Mouse (Mus musculus) liver, embryonic 15.5 days (tissue): ENCODE results near the gene Bbip1. TPM values are rescaled to one million over a fixed set of nuclear protein-coding genes. Genes with fewer than 3 reads are reported as not detected.
A peak's percentile ranks its signal among the peaks of the same experiment; 100 is the strongest.
"Not testable (repeated sequence)": the region's sequence is repeated elsewhere in the genome, so short reads cannot be mapped to it uniquely, and the experiment has no call there.

Experiments used
- ATAC-seq: fragments of 200-750 bp; cut with Nextera tagmentation; 2 replicates; pipeline ENCODE4 v1.8.0; 2017; ENCODE audit warnings: moderate number of reproducible peaks, mild to moderate bottlenecking, moderate library complexity; ENCODE audit not compliant: insufficient read depth
- H3K27ac ChIP-seq: fragments of 300-500 bp; sonication (generic); replicated peaks from 2 replicates; pipeline ENCODE4 v1.5.1; 2015; ENCODE audit warnings: mild to moderate bottlenecking, inconsistent platforms
- H3K27me3 ChIP-seq: fragments of 300-500 bp; sonication (generic); 2 replicates; pipeline ENCODE4 v1.6.1; 2015; ENCODE audit warnings: mild to moderate bottlenecking, inconsistent platforms
- H3K36me3 ChIP-seq: fragments of 300-500 bp; sonication (generic); replicated peaks from 2 replicates; pipeline ENCODE4 v1.6.1; 2015; ENCODE audit warnings: moderate library complexity, mild to moderate bottlenecking, inconsistent platforms
- H3K4me1 ChIP-seq: fragments of 300-500 bp; sonication (generic); replicated peaks from 2 replicates; pipeline ENCODE4 v1.6.1; 2015; ENCODE audit warnings: inconsistent platforms
- H3K4me2 ChIP-seq: fragments of 300-500 bp; sonication (generic); 2 replicates; pipeline ENCODE4 v1.6.1; 2015; ENCODE audit warnings: moderate library complexity, mild to moderate bottlenecking, inconsistent platforms
- H3K4me3 ChIP-seq: fragments of 300-500 bp; sonication (generic); replicated peaks from 2 replicates; pipeline ENCODE4 v1.5.1; 2015; ENCODE audit warnings: mild to moderate bottlenecking, inconsistent platforms
- H3K9ac ChIP-seq: fragments of 300-500 bp; sonication (generic); 2 replicates; pipeline ENCODE4 v1.6.1; 2015; ENCODE audit warnings: moderate library complexity, mild to moderate bottlenecking, inconsistent platforms
- H3K9me3 ChIP-seq: fragments of 300-500 bp; sonication (generic); replicated peaks from 2 replicates; pipeline ENCODE4 v1.6.1; 2016; ENCODE audit warnings: inconsistent platforms
- WGBS: fragments of 180-500 bp; shearing (Covaris S2); methylation state at CpG from one replicate; pipeline ENCODE4 v1.1.7; 2015; ENCODE audit warnings: mixed read lengths; ENCODE audit not compliant: insufficient replicate concordance; 5-methylcytosine and 5-hydroxymethylcytosine counted together
- polyA plus RNA-seq: library from polyadenylated mRNA; unstranded; fragments of >200 nt; fragmentation: Nextera tagmentation; extraction: Ambion mirVana; gene quantifications from 2 replicates; pipeline ENCODE4 v1.2.1, GENCODE M21; 2015

The Bbip1 gene
- polyA plus RNA-seq, 1 experiment from 2014 or later, result 37.6 TPM

DNA sequence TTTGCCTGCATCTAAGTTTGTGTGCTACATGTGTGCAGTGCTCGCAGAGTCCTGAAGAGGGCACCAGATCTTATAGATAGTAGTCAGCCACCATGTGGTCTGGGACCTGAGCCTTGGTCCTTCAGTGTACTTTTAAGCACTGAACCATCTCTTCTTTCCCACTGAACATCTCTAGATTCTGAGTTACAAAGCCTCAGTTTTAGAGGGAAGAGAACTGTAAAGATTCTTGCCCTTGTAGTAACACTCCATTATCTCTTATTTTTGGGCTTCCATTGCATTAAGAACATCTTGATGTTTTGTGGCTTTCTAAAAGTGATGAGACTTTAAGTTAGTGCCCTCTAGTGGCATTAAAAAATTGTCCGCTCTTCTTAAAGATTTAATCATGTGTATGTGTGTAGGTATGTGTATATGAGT is 19.1 kb downstream of the Bbip1 start:
- no peaks in the 10 kb centered on the region for H3K9me3 ChIP-seq
- no peak overlapping the region for H3K4me3 ChIP-seq
- H3K27me3 ChIP-seq, result no peaks in the 10 kb centered on the region
- H3K4me2 ChIP-seq, result no peak overlapping the region
- H3K9ac ChIP-seq, result no peak overlapping the region
- no peak for ATAC-seq
- no peaks in the 10 kb centered on the region for H3K4me1 ChIP-seq
- H3K27ac ChIP-seq, result no peak overlapping the region
- H3K36me3 ChIP-seq, result peaks cover 48% of the 10 kb centered on the region
- WGBS, result 79% methylated on average over 2 of the region's 2 CpGs

DNA sequence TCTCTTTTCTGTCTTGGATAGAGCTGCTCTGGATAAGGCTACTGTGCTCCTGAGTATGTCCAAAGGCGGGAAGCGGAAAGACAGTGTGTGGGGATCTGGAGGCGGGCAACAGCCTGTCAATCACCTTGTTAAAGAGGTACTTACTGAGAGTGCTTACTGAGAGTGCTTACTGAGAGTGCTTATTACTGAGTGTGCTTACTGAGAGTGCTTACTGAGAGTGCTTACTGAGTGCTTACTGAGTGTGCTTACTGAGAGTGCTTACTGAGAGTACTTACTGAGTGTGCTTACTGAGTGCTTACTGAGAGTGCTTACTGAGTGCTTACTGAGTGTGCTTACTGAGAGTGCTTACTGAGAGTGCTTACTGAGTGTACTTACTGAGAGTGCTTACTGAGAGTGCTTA is 22.4 kb downstream of the Bbip1 start:
- not testable (repeated sequence) for H3K9me3 ChIP-seq, H3K9ac ChIP-seq, H3K4me1 ChIP-seq, H3K27me3 ChIP-seq, H3K4me3 ChIP-seq, H3K27ac ChIP-seq, ATAC-seq, H3K4me2 ChIP-seq
- H3K36me3 ChIP-seq, result peaks cover 65% of the 10 kb centered on the region
- WGBS, result 86% methylated on average over 3 of the region's 3 CpGs

DNA sequence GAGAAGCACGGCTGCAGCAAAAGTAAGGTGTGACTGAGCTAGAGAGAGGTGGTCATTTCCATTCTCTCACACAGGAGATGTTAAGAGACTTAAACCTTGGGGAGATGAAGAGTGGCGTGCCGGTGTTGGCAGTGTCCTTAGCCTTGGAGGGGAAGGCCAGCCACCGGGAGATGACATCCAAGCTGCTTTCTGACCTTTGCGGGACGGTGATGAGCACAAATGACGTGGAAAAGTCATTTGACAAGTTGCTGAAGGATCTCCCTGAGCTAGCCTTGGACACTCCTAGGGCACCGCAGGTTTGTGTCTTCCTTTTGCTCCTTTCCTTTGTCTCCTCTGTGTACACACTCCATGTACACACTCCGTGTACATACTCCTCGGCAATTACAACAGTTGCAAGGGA is 24.9 kb downstream of the Bbip1 start:
- H3K9me3 ChIP-seq, result no peaks in the 10 kb centered on the region
- H3K27me3 ChIP-seq, result no peaks in the 10 kb centered on the region
- peaks cover 58% of the 10 kb centered on the region for H3K36me3 ChIP-seq
- no peak overlapping the region for H3K9ac ChIP-seq
- no peak overlapping the region for H3K4me3 ChIP-seq
- no peak overlapping the region for H3K4me2 ChIP-seq
- no peak for ATAC-seq
- H3K4me1 ChIP-seq, result peaks cover 4% of the 10 kb centered on the region; the same call in 1 of the 2 replicates
- WGBS, result 77% methylated on average over 10 of the region's 10 CpGs
- H3K27ac ChIP-seq, result no peak overlapping the region

DNA sequence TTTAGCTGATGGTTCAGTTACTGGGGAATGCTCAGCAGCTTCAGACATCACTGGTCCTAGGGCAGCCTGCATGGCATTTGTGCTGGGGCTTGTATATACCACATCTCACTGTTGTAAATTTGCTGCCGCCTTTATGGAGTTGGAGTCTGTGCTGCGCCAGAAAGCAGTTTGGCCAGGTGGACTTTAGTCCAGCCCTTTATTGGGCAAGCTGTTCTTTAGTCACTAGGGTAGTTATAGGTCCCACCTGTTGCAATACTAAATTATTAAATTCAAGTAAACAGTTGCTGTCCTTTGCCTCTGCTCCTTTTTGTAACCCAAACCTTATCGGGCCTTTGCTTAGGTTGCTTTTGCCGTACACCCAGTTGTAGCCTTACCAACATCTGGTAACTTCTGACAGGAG is 29.5 kb downstream of the Bbip1 start:
- ATAC-seq, result peak; percentile 40; the same call in 1 of the 2 replicates
- Histone ChIP-seq H3K4me3 (no peak overlapping the region), H3K4me2 (no peak overlapping the region), H3K9ac (no peak overlapping the region), H3K4me1 (peaks cover 4% of the 10 kb centered on the region; the same call in 1 of the 2 replicates), H3K27me3 (no peaks in the 10 kb centered on the region), H3K9me3 (no peaks in the 10 kb centered on the region), H3K27ac (no peak overlapping the region), H3K36me3 (peaks cover 59% of the 10 kb centered on the region)
- 84% methylated on average over 4 of the region's 4 CpGs for WGBS

DNA sequence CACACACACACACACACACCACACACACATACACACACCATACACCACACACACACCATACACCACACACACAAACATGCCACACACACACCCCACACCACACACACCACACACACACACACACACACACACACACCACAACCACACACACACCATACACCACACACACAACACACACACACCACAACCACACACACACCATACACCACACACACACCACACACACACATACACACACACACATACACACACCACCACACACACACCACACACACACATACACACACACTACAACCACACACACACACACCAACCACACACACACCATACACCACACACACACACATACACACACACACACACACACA is 37.7 kb downstream of the Bbip1 start:
- H3K4me1 ChIP-seq, result peaks cover 36% of the 10 kb centered on the region
- H3K4me2 ChIP-seq, H3K27ac ChIP-seq, H3K9me3 ChIP-seq, H3K4me3 ChIP-seq, H3K9ac ChIP-seq, H3K27me3 ChIP-seq, ATAC-seq, H3K36me3 ChIP-seq: not testable (repeated sequence)

GRCm38 (mm10) chr19:53906033-53906702 is 38.3 kb downstream of the Bbip1 start:
- peaks cover 42% of the 10 kb centered on the region for H3K4me1 ChIP-seq

GRCm38 (mm10) chr19:53904833-53905480 is 39.5 kb downstream of the Bbip1 start:
- WGBS, result 29% methylated on average over 7 of the region's 7 CpGs
- peaks cover 50% of the 10 kb centered on the region for H3K4me1 ChIP-seq
- peak overlapping the region; percentile 94 for H3K4me3 ChIP-seq
- H3K9ac ChIP-seq, result no peak overlapping the region; the same call in 1 of the 2 replicates
- H3K4me2 ChIP-seq, result peak overlapping the region; percentile 93
- H3K9me3 ChIP-seq, result no peaks in the 10 kb centered on the region
- no peak for ATAC-seq
- peak overlapping the region; percentile 91 for H3K27ac ChIP-seq
- H3K27me3 ChIP-seq, result no peaks in the 10 kb centered on the region
- H3K36me3 ChIP-seq, result peaks cover 8% of the 10 kb centered on the region; the same call in 1 of the 2 replicates

More at GRCm38 (mm10) chr19:53906033-53906702, 38.3 kb downstream of the Bbip1 start:
- H3K4me2 ChIP-seq, result peak overlapping the region; percentile 93
- ATAC-seq, result no peak
- H3K9ac ChIP-seq, result no peak overlapping the region; the same call in 1 of the 2 replicates
- peaks cover 8% of the 10 kb centered on the region; the same call in 1 of the 2 replicates for H3K36me3 ChIP-seq
- 0 out of 2 replicates have a peak overlapping the region, but pooled peaks have one; percentile 91 for H3K27ac ChIP-seq
- no peaks in the 10 kb centered on the region for H3K27me3 ChIP-seq
- 36% methylated on average over 6 of the region's 6 CpGs for WGBS
- no peaks in the 10 kb centered on the region for H3K9me3 ChIP-seq
- H3K4me3 ChIP-seq, result peak overlapping the region; percentile 31

- peak; percentile 67 for ATAC-seq
- H3K9ac ChIP-seq, result peak overlapping the region; percentile 89
- H3K4me1 ChIP-seq, result peaks cover 53% of the 10 kb centered on the region
- WGBS, result under 1% methylated on average over 82 of the region's 83 CpGs
- H3K9me3 ChIP-seq, result no peaks in the 10 kb centered on the region
- no peaks in the 10 kb centered on the region for H3K27me3 ChIP-seq
- peak overlapping the region; percentile 93 for H3K4me2 ChIP-seq
- H3K36me3 ChIP-seq, result no peaks in the 10 kb centered on the region; the same call in 1 of the 2 replicates
- H3K4me3 ChIP-seq, result peak overlapping the region; percentile 94
- peak overlapping the region; percentile 91 for H3K27ac ChIP-seq
These were observed 40.7 kb downstream of the Bbip1 start for GRCm38 (mm10) chr19:53903507-53904321.

DNA sequence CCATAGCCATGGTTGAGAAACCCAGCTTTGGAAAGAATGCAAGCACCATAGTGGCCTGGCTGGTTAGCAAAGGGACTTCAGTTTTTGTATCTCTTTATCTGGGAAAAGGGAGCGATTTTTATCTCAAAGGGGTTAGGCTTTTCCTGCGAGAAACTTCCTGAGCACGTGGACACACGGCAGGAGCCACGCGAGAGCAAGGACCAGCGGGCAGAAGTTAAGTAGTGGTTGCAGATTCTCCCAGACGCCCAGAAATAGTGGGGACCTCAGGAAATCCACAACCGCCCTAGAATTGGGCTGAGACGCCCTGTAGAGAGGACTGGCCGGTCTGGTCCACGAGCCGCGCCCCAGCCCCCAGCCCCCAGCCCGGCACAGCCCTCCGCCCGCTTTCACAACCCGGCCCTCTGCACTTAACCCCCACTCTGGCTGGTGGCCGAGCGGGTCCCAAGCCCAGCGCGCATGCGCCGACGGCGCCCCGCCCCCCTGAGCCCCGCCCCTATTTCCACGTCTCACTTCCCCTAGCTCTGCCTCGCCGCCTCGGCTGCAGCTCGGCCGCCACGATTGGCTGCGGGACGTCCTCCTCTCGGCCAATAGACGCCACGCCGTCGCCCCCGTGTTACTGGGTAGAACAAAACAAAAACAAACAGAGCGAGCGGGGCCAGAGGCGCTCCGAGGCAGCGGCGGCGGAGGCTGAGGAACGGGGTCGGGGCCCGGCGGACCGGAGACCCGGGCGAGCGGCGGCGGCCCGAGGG is 41.5 kb downstream of the Bbip1 start:
- peaks cover 60% of the 10 kb centered on the region for H3K4me1 ChIP-seq
- H3K4me2 ChIP-seq, result peak overlapping the region; percentile 93
- no peaks in the 10 kb centered on the region for H3K36me3 ChIP-seq
- peak overlapping the region; percentile 92 for H3K27ac ChIP-seq
- H3K9ac ChIP-seq, result peak overlapping the region; percentile 89
- WGBS, result under 1% methylated on average over 60 of the region's 61 CpGs
- ATAC-seq, result peak; percentile 96
- H3K4me3 ChIP-seq, result peak overlapping the region; percentile 94
- no peaks in the 10 kb centered on the region for H3K9me3 ChIP-seq
- no peaks in the 10 kb centered on the region for H3K27me3 ChIP-seq

DNA sequence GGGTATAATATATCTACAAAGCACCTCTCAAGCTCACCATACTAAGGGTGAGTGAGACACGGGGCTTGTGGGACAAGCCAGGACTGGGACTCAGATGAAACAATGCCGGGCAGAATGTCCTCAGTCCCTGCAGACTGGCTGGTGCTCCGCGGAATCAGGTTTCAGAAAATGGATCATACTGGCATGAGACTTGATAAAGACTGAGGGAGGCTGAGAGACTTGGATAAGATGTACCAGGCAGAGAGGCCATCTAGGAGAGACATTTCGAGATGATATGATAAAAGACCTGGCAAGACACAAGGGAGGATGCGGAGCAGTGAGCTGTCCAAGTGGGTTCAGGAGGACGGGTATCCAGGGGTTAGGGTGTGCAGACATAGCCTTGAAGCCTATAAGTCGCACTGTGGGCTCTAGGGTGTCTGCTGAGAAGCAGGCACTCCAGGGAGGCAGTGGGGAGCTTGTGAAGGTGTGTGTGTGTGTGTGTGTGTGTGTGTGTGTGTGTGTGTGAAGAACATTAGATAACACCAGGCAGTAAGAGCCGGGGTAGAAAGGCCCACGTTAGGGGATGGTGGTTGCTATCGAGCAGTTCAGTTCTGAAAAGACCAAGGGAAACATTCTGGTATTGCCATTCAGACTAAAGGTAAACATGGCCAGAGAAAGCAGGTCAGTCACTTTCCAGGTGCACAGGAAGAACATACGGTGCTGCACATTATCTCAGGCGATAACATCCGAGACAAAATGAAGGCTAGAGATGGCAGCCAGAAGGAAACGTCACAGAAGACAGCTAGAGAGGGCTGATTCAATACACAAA is 42.3 kb downstream of the Bbip1 start:
- 17% methylated on average over 15 of the region's 15 CpGs for WGBS
- peak; percentile 20 for ATAC-seq
- Histone ChIP-seq H3K4me3 (peak overlapping the region; percentile 94), H3K27me3 (no peaks in the 10 kb centered on the region), H3K36me3 (no peaks in the 10 kb centered on the region), H3K4me1 (peaks cover 60% of the 10 kb centered on the region), H3K9me3 (no peaks in the 10 kb centered on the region), H3K4me2 (peak overlapping the region; percentile 93), H3K27ac (peak overlapping the region; percentile 92), H3K9ac (peak overlapping the region; percentile 89)
